Mouse (Mus musculus): ENCODE data around the gene Pramef20. TPM values are rescaled to one million over a fixed set of nuclear protein-coding genes. Genes with fewer than 3 reads are reported as not detected.
A peak's percentile ranks its signal among the peaks of the same experiment; 100 is the strongest.

Gene Pramef20
- polyA plus RNA-seq (2015; fragmentation: Nextera tagmentation; extraction: Ambion mirVana): not detected in 2 replicates

- TF ChIP-seq EP300 (IDR thresholded peaks at IDR 0.05; ENCODE audit: low read depth) (no peak), CTCF (IDR thresholded peaks at IDR 0.05; ENCODE audit: low read depth) (no peak)
- Histone ChIP-seq H3K36me3 (replicated peaks; ENCODE audit: insufficient read depth, low read length) (no peaks in the 10 kb centered on the region), H3K4me2 (ENCODE audit: low read depth, low read length) (no peak within 1 kb of the TSS), H3K27me3 (ENCODE audit: insufficient read depth, low read length) (no peaks in the 10 kb centered on the region), H3K9me3 (ENCODE audit: low read length) (peaks cover 2% of the 10 kb centered on the region; the same call in 1 of the 2 replicates), H3K9ac (replicated peaks) (no peak within 1 kb of the TSS), H3K27ac (ENCODE audit: low read depth) (no peak within 1 kb of the TSS), H3K4me3 (ENCODE audit: low read depth, low read length) (no peak within 1 kb of the TSS), H3K4me1 (ENCODE audit: insufficient read depth) (no peaks in the 10 kb centered on the region)
- WGBS (ENCODE audit: insufficient replicate concordance): 41% methylated on average over 2 of the region's 2 CpGs
- ATAC-seq (no peak), DNase-seq (no peak)
These were observed at the start of gene Pramef20 for GRCm38 (mm10) chr4:144377911-144378310. Gene Pramef20, minus strand, starts transcription at chr4:144377933.

GRCm38 (mm10) chr4:144424590-144424989 lies 46.9 kb upstream of the Pramef20 start:
- Histone ChIP-seq H3K4me2 (ENCODE audit: low read depth, low read length) (no peak overlapping the region), H3K27ac (ENCODE audit: low read depth) (no peak overlapping the region), H3K4me3 (ENCODE audit: low read depth, low read length) (no peak overlapping the region), H3K4me1 (ENCODE audit: insufficient read depth) (no peaks in the 10 kb centered on the region), H3K36me3 (replicated peaks; ENCODE audit: insufficient read depth, low read length) (no peaks in the 10 kb centered on the region), H3K27me3 (ENCODE audit: insufficient read depth, low read length) (no peaks in the 10 kb centered on the region), H3K9ac (replicated peaks) (no peak overlapping the region), H3K9me3 (ENCODE audit: low read length) (no peaks in the 10 kb centered on the region)
- WGBS (ENCODE audit: insufficient replicate concordance): 57% methylated on average over 5 of the region's 5 CpGs
- ATAC-seq: no peak
- no peak for TF ChIP-seq EP300 (IDR thresholded peaks at IDR 0.05; ENCODE audit: low read depth)
- TF ChIP-seq CTCF (IDR thresholded peaks at IDR 0.05; ENCODE audit: low read depth): no peak
- no peak for DNase-seq

GRCm38 (mm10) chr4:144420644-144421043 lies 42.9 kb upstream of the Pramef20 start:
- Histone ChIP-seq H3K4me2 (ENCODE audit: low read depth, low read length) (no peak overlapping the region), H3K4me3 (ENCODE audit: low read depth, low read length) (no peak overlapping the region), H3K4me1 (ENCODE audit: insufficient read depth) (no peaks in the 10 kb centered on the region), H3K27me3 (ENCODE audit: insufficient read depth, low read length) (no peaks in the 10 kb centered on the region), H3K9me3 (ENCODE audit: low read length) (no peaks in the 10 kb centered on the region), H3K9ac (replicated peaks) (no peak overlapping the region), H3K36me3 (replicated peaks; ENCODE audit: insufficient read depth, low read length) (no peaks in the 10 kb centered on the region), H3K27ac (ENCODE audit: low read depth) (no peak overlapping the region)
- DNase-seq (no peak), ATAC-seq (no peak)
- TF ChIP-seq EP300 (IDR thresholded peaks at IDR 0.05; ENCODE audit: low read depth) (no peak), CTCF (IDR thresholded peaks at IDR 0.05; ENCODE audit: low read depth) (peak; percentile 43; the same call in 1 of the 2 replicates)

GRCm38 (mm10) chr4:144408290-144408689 lies 30.6 kb upstream of the Pramef20 start, which contains the start of gene Pramef12:
Gene Pramef12, minus strand, starts transcription at chr4:144408464.
- H3K4me3 ChIP-seq (ENCODE audit: low read depth, low read length): no peak within 1 kb of the TSS
- TF ChIP-seq CTCF (IDR thresholded peaks at IDR 0.05; ENCODE audit: low read depth) (no peak), EP300 (IDR thresholded peaks at IDR 0.05; ENCODE audit: low read depth) (no peak)
- DNase-seq (no peak), ATAC-seq (no peak)
- H3K27me3 ChIP-seq (ENCODE audit: insufficient read depth, low read length): no peaks in the 10 kb centered on the region
- H3K27ac ChIP-seq (ENCODE audit: low read depth): no peak within 1 kb of the TSS
- H3K36me3 ChIP-seq (replicated peaks; ENCODE audit: insufficient read depth, low read length): no peaks in the 10 kb centered on the region
- WGBS (ENCODE audit: insufficient replicate concordance): 77% methylated on average over 9 of the region's 9 CpGs
- H3K4me2 ChIP-seq (ENCODE audit: low read depth, low read length): no peak within 1 kb of the TSS
- H3K9me3 ChIP-seq (ENCODE audit: low read length): no peaks in the 10 kb centered on the region
- H3K4me1 ChIP-seq (ENCODE audit: insufficient read depth): no peaks in the 10 kb centered on the region
- H3K9ac ChIP-seq (replicated peaks): no peak within 1 kb of the TSS

GRCm38 (mm10) chr4:144406261-144406660 lies 28.5 kb upstream of the Pramef20 start:
- H3K4me3 ChIP-seq (ENCODE audit: low read depth, low read length): no peak overlapping the region
- H3K4me1 ChIP-seq (ENCODE audit: insufficient read depth): no peaks in the 10 kb centered on the region
- H3K27me3 ChIP-seq (ENCODE audit: insufficient read depth, low read length): no peaks in the 10 kb centered on the region
- DNase-seq (no peak), ATAC-seq (no peak)
- H3K4me2 ChIP-seq (ENCODE audit: low read depth, low read length): no peak overlapping the region
- no peaks in the 10 kb centered on the region for H3K36me3 ChIP-seq (replicated peaks; ENCODE audit: insufficient read depth, low read length)
- no peak overlapping the region for H3K27ac ChIP-seq (ENCODE audit: low read depth)
- TF ChIP-seq CTCF (IDR thresholded peaks at IDR 0.05; ENCODE audit: low read depth) (no peak), EP300 (IDR thresholded peaks at IDR 0.05; ENCODE audit: low read depth) (no peak)
- WGBS (ENCODE audit: insufficient replicate concordance): 62% methylated on average over 3 of the region's 3 CpGs
- no peak overlapping the region for H3K9ac ChIP-seq (replicated peaks)
- H3K9me3 ChIP-seq (ENCODE audit: low read length): no peaks in the 10 kb centered on the region

- H3K27me3 ChIP-seq (ENCODE audit: insufficient read depth, low read length): no peaks in the 10 kb centered on the region
- no peaks in the 10 kb centered on the region for H3K9me3 ChIP-seq (ENCODE audit: low read length)
- no peaks in the 10 kb centered on the region for H3K4me1 ChIP-seq (ENCODE audit: insufficient read depth)
- H3K9ac ChIP-seq (replicated peaks): no peak overlapping the region
- 2% methylated on average over 17 of the region's 17 CpGs for WGBS (ENCODE audit: insufficient replicate concordance)
- no peak overlapping the region for H3K27ac ChIP-seq (ENCODE audit: low read depth)
- DNase-seq: peak; percentile 15
- peak overlapping the region; percentile 23; the same call in 1 of the 2 replicates for H3K4me3 ChIP-seq (ENCODE audit: low read depth, low read length)
- H3K4me2 ChIP-seq (ENCODE audit: low read depth, low read length): peak overlapping the region; percentile 63
- no peak for TF ChIP-seq CTCF (IDR thresholded peaks at IDR 0.05; ENCODE audit: low read depth)
- no peak for TF ChIP-seq EP300 (IDR thresholded peaks at IDR 0.05; ENCODE audit: low read depth)
- no peak for ATAC-seq
- H3K36me3 ChIP-seq (replicated peaks; ENCODE audit: insufficient read depth, low read length): no peaks in the 10 kb centered on the region
These were observed 26.8 kb upstream of the Pramef20 start for GRCm38 (mm10) chr4:144404456-144405086.
